In genomic region chr2:137153172-137153667, GRCm38 (mm10) we compare ENCODE assay signal across 14 mouse cellular contexts. TPM values are rescaled to one million over a fixed set of nuclear protein-coding genes. Genes with fewer than 3 reads are reported as not detected.
DNase-seq lines count a peak whose midpoint lies in the region; ATAC-seq and TF ChIP-seq lines count a peak whose summit lies in the region.
"Had no signal": no experiment of that assay in that cellular context is flagged by ENCODE, and none has a peak within 500 bp of the region (broad histone marks: within the 10 kb centered on the region; RNA-seq: fewer than 3 reads in every experiment).

No protein-coding gene starts in this region.

- no peak for TF ChIP-seq CTCF in hindbrain, postnatal 0 days (IDR thresholded peaks at IDR 0.05; ENCODE audit: low read depth)

- WGBS in neural tube, embryonic 11.5 days = 64% methylated on average over 10 of the region's 10 CpGs
- 25% methylated on average over 10 of the region's 10 CpGs for WGBS in forebrain, embryonic 11.5 days
- 23% methylated on average over 10 of the region's 10 CpGs for WGBS in hindbrain, postnatal 0 days

- H3K27ac ChIP-seq in neural tube, embryonic 11.5 days (ENCODE audit: low read depth, low read length) = no peak overlapping the region
- H3K27ac ChIP-seq in forebrain, embryonic 11.5 days (ENCODE audit: low read depth, low read length) = no peak overlapping the region
- no peak overlapping the region for H3K27ac ChIP-seq in hindbrain, postnatal 0 days
- H3K27ac ChIP-seq: limb, embryonic 15.5 days; macrophage had no signal

- peak; percentile 26 for DNase-seq in neural tube, embryonic 11.5 days (ENCODE audit: low spot score)
- no peak for DNase-seq in neural tube, embryonic 10.5 days (ENCODE audit: extremely low spot score, low spot score)
- peak; percentile 58 for DNase-seq in forebrain, embryonic 11.5 days (ENCODE audit: low spot score)
- DNase-seq in hindbrain, postnatal 0 days (ENCODE audit: low spot score) = peak; percentile 72
- DNase-seq in retina, embryonic 14.5 days (ENCODE audit: low spot score) = peak; percentile 51
- DNase-seq in ovary, postnatal 10 days (ENCODE audit: low spot score) = no peak
- no peak for DNase-seq in layer of hippocampus, postnatal 36 days
- DNase-seq in spleen, postnatal 14 days (ENCODE audit: low spot score in 2 of 2) = no peak
- DNase-seq: gastrocnemius, postnatal 25 days; heart, postnatal 10 days; layer of hippocampus, adult 9-11 months; thymus, postnatal 4 days had no signal

- H3K27me3 ChIP-seq in neural tube, embryonic 11.5 days (ENCODE audit: control insufficient read depth, insufficient read depth, low read length) = no peaks in the 10 kb centered on the region
- H3K27me3 ChIP-seq in forebrain, embryonic 11.5 days (ENCODE audit: control insufficient read depth, insufficient read depth, low read length) = 0 out of 2 replicates have a peak, but pooled peaks cover 2% of the 10 kb centered on the region
- no peaks in the 10 kb centered on the region for H3K27me3 ChIP-seq in hindbrain, postnatal 0 days (ENCODE audit: insufficient read depth, low read length)
- H3K27me3 ChIP-seq: limb, embryonic 15.5 days had no signal

- no peaks in the 10 kb centered on the region for H3K4me1 ChIP-seq in neural tube, embryonic 11.5 days (ENCODE audit: control insufficient read depth, insufficient read depth, low read length)
- H3K4me1 ChIP-seq in forebrain, embryonic 11.5 days (replicated peaks; ENCODE audit: control insufficient read depth, insufficient read depth, low read length) = peaks cover 4% of the 10 kb centered on the region
- H3K4me1 ChIP-seq in hindbrain, postnatal 0 days (ENCODE audit: insufficient read depth, low read length) = no peaks in the 10 kb centered on the region

- peak; percentile 78 for ATAC-seq in neural tube, embryonic 11.5 days (ENCODE audit: insufficient read depth, low FRiP score, low TSS enrichment)
- ATAC-seq in forebrain, embryonic 11.5 days (replicated peaks; ENCODE audit: low FRiP score) = peak; percentile 84
- peak; percentile 95 for ATAC-seq in hindbrain, postnatal 0 days

- H3K9ac ChIP-seq in neural tube, embryonic 11.5 days (ENCODE audit: low read length) = no peak overlapping the region
- H3K9ac ChIP-seq in forebrain, embryonic 11.5 days (ENCODE audit: low read length) = no peak overlapping the region
- H3K9ac ChIP-seq in hindbrain, postnatal 0 days (replicated peaks; ENCODE audit: low read length) = no peak overlapping the region
- H3K9ac ChIP-seq: limb, embryonic 15.5 days had no signal

- no peak overlapping the region for H3K4me2 ChIP-seq in neural tube, embryonic 11.5 days (ENCODE audit: low read depth)
- H3K4me2 ChIP-seq in forebrain, embryonic 11.5 days (ENCODE audit: low read depth, low read length, severe bottlenecking) = 0 out of 2 replicates have a peak overlapping the region, but pooled peaks have one; percentile 2
- no peak overlapping the region for H3K4me2 ChIP-seq in hindbrain, postnatal 0 days (ENCODE audit: low read depth, low read length)
- H3K4me2 ChIP-seq: limb, embryonic 15.5 days had no signal

- H3K9me3 ChIP-seq in neural tube, embryonic 11.5 days (ENCODE audit: control insufficient read depth, low read length) = no peaks in the 10 kb centered on the region
- H3K9me3 ChIP-seq in forebrain, embryonic 11.5 days (ENCODE audit: control insufficient read depth, low read length) = no peaks in the 10 kb centered on the region
- H3K9me3 ChIP-seq in hindbrain, postnatal 0 days (ENCODE audit: low read length) = no peaks in the 10 kb centered on the region
- H3K9me3 ChIP-seq: limb, embryonic 15.5 days had no signal

- no peak overlapping the region for H3K4me3 ChIP-seq in neural tube, embryonic 11.5 days (ENCODE audit: low read depth, low read length)
- no peak overlapping the region for H3K4me3 ChIP-seq in forebrain, embryonic 11.5 days (ENCODE audit: low read depth, low read length)
- H3K4me3 ChIP-seq in hindbrain, postnatal 0 days (ENCODE audit: low read length) = no peak overlapping the region
- H3K4me3 ChIP-seq: limb, embryonic 15.5 days had no signal

- H3K36me3 ChIP-seq in neural tube, embryonic 11.5 days (ENCODE audit: control insufficient read depth, insufficient read depth, low read length) = no peaks in the 10 kb centered on the region
- no peaks in the 10 kb centered on the region for H3K36me3 ChIP-seq in forebrain, embryonic 11.5 days (ENCODE audit: control insufficient read depth, insufficient read depth, low read length)
- H3K36me3 ChIP-seq in hindbrain, postnatal 0 days (ENCODE audit: insufficient read depth, low read length) = no peaks in the 10 kb centered on the region
- H3K36me3 ChIP-seq: limb, embryonic 15.5 days had no signal

RNA-seq across cellular contexts. Expression of gene Jag1, which starts 36.8 kb away (rescaled TPM):
- polyA plus RNA-seq in neural tube, embryonic 11.5 days (2014; fragmentation: Nextera tagmentation; extraction: Ambion mirVana) = 24.6 and 25.6 TPM in 2 replicates
- 19.6 and 20.6 TPM in 2 replicates for polyA plus RNA-seq in forebrain, embryonic 11.5 days (2014; fragmentation: Nextera tagmentation; extraction: Ambion mirVana)
- total RNA-seq in hindbrain, postnatal 0 days (2014; rRNA removed) = 8.5 and 8.7 TPM in 2 replicates
- 4.9 and 5.5 TPM in 2 replicates for polyA plus RNA-seq in hindbrain, postnatal 0 days (2015; fragmentation: Nextera tagmentation; extraction: Ambion mirVana)
- 10 to 100 TPM in 1 of 2 experiments, 1 to 10 TPM in 1; 9.5 to 12.3 TPM for total RNA-seq in layer of hippocampus, postnatal 36 days (2021)

Comparison
In these comparisons a context has a peak if more than half of its experiments do, and no peak if none do; other contexts are left out.
1. DNase-seq: peak in neural tube, embryonic 11.5 days (single experiment), forebrain, embryonic 11.5 days (single experiment), hindbrain, postnatal 0 days (single experiment) and retina, embryonic 14.5 days (single experiment); none in neural tube, embryonic 10.5 days (single experiment), ovary, postnatal 10 days (single experiment), layer of hippocampus, postnatal 36 days (0 of 2) and spleen, postnatal 14 days (0 of 2).
2. Peak in every context shown above with its lines, with median percentiles within 50 percentile points of each other: ATAC-seq.